Mouse (Mus musculus): ENCODE measurements around the gene Nav3.

Gene Nav3

DNA sequence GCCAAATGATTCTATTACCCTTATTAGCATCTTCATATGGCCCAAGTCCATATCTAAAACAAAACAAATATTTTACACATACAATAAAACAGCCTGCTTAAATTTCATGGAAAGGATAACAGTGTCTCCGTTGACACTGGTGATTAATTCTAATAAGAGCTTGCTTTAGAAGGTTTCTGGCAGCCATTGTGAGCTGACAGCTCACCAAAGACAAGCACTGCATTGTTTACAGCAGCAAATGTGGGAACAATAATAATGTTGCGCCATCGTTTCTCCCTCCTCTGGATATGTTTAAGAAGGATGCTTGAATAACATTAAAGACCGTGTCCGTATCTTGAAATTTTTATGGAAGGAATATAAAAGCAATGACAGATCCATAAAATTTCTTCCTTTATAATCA, 280.1 kb downstream of the Nav3 start:
- DNase-seq = peak; percentile 33

DNA sequence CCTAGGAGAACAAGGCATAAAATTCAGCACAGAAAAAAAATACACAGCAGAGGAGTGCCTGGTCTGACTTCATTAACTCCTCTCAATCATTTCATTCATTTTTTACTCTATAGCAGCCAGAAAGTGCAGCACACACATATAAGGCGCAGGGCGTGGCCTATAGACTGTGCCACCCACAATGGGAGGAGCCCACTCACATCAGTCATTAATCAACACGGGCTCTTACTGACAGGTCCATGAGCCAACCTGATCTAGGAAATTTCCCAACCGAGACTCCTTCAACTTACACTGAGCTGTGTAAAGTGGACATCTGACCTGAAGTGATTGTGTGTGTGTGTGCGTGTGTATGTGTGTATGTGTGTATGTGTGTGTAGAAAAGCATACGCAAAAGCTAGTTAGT, 286.6 kb downstream of the Nav3 start:
- no peak for DNase-seq

DNA sequence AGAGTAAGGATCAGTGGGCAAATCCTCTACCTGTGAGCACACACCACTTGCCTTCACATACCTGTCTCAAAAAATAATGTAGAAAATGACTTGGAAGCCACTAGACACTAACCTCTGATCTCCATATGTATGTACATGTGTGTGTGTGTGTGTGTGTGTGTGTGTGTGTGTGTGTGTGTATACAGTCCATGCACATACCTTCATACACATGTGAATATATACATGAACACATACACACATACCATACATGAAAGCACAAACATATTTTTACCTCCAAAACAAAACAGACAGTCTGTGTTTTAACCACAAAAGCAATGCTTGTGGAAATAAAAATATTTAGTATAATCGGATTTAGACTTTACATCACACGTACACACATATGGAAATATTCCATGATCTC, 287.1 kb downstream of the Nav3 start:
- no peak for DNase-seq

DNA sequence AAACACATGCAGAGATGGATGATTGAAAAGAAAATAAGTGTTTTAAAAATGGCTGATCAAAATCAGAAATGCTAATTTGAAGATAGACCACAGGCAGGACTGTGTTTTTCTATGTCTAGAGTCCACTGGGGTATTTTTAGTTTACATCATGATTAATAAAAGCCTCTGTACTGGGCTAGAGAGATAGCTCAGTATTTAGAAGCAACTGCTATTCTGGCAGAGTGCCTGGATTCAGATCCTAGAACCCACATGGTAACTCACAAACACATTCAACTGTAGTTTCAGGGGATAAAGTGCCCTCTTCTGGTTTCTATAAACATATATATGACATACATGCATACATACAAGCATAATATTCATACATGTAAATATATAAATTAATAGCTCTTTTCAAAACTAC, 293.4 kb downstream of the Nav3 start:
- DNase-seq = no peak

DNA sequence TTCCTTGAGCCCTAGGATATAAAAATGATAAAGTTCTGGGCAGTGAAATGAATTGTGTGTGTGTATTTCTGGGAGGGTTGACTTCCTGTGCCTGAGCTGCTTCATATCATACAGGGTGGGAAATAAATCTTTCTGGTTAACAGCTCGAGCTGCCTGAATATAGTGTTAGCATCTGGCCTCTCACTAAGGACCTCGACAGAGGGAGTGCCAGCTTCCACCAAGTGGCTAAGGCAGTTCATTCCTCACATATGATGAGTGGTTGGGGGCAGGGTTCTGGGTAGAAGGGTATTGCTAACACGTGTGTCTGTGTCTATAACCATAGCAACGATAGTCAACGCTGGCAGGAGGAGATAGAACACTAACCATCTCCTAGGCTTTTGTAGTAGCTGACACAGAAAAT, 295.1 kb downstream of the Nav3 start:
- no peak for DNase-seq

DNA sequence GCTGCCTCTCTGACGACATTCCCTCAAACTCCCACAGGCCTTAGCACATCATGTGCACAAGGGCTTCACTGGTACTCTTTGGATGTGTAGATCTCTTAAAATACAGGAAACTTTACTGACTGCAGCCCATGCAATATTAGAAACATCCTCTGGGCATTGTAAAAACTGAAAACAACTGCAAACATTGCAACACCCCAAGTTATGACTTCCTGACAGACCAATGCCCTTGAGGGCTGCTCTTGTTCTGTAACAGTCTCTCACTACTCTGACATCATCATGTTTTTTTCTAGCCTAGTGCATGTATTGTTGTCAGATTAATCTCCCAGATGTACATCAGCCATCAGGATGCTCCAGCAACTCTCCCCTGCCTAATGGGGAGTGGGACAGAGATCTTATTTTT, 296.5 kb downstream of the Nav3 start:
- DNase-seq = peak; percentile 24

DNA sequence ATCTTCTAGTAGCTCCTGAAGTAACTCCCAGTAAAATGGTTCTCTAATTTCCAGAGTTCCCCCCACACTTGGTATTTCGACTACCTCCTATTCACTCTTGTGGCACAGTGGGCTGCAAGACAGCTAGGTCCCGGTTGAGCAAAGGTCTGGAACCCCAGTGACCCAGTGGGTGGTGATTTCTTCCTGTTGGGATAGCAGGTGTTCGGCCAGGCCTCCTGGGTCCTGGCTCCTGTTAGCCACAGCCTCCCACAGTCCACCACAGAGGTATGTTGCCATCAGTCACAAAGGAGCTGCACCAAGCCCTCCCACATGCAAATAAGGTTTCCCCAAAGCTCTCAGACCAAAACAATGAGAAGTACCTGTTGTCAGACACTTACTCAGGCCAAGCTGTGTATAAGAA, 297.9 kb downstream of the Nav3 start:
- DNase-seq = no peak

DNA sequence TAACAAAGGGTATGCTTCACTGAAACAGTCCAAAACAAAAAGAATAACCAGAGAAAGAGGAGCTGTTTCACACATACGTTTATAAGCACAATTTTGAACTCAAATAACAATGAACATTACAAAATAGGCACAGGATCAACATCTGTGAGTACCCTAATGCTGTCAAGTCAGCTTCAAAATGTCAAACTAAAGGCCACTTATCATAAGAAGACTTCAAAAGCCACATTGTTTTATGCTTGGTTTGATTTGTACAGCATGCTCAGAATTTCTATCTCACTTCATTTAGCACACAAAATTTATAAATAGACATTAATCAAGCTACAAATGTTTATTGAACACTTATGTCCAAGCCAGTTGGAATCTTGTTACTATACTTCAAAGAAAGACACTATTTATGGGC, 299.6 kb downstream of the Nav3 start:
- DNase-seq = no peak

DNA sequence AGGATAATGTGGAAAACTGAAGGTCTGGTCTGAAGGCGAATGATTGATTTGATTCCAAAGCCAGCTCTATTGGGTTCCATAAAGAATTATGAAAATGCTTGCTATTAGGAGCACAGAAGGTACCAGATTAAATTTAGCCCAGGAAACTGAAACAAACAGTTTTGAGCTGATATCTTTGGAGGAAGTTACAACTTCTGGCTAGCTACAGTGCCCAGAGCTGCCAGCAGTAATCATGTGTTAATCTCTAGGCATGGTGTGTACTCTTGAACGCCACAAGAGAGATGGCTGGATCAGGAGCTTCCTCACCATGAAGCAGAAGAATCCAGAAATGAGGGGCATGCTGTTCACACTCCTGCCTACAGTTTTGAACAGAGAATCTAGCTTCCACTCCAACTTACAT, 300.5 kb downstream of the Nav3 start:
- no peak for DNase-seq

DNA sequence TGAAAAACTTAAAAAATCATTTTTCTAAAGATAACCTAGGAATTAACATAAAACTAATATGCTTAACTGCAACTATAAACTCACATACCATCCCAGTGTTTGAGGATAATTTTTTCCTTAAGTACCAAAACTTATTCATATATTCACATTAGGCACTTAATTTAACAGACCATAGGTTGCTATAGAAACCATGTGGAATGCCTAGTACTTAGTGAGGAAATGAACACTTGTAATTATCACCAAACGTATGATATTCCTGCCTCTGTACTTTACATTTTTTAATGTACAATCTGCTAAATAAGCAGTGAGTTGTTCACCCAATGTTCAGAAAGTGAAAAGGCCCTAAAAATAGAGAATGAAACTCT, 301.1 kb downstream of the Nav3 start:
- no peak for DNase-seq

DNA sequence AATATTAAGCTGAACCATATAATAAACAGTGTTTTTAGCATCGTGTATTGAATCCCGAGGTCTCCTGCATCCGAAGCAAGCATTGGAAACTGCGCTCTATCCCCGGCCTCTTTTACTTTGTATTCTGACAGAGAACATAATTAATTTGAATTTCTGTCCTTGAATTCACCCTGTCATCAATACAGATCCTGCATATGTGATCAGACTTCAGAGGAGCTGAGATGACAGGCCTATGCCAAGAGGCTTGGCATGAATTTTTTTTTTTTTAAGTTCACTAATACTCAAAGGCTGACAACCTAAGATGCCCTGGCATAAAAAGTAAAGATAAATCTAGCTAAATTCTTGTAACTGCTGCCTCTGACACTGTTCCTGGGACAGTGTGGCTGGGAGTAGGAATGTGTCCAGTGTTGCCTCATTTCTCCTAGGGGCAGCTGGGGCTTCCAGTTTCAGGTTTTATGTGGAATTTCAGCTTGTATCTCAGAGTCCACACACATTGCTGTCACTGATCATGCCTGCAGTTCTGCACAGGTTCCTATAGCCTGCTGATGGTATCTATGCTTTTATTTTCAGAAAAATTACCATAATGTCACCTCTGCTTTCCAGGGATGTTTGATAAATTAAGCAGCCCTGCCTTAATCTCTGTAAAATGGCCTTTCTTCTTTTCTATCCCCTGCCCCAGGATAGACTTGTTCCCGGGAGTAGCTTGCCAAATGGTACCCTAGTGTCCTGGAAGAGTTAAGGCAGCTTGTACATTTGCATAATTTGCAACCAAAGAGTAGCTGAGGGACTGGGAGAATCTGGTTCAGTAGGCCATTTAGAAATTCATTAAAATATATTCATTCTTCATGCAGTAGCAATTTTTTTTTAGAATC, 301.8 kb downstream of the Nav3 start:
- DNase-seq = no peak

DNA sequence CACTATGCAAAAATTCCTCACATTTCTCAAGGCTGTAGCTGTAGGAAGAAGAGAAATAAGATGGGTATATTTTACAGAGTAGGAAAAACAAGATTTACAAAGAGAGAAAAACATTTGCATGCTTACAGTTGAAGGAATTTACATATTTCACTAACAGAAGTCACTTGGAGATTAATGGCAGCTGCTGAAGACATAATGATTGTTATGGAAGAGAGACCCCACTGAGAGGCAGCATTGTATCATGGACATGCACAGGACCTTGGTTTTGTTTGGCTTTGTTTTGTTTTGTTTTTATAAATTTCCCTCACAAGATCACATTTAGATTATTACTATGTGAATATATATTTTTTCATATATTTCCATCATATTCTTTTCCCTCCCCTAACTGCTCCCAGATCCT, 335.4 kb downstream of the Nav3 start:
- no peak for DNase-seq

DNA sequence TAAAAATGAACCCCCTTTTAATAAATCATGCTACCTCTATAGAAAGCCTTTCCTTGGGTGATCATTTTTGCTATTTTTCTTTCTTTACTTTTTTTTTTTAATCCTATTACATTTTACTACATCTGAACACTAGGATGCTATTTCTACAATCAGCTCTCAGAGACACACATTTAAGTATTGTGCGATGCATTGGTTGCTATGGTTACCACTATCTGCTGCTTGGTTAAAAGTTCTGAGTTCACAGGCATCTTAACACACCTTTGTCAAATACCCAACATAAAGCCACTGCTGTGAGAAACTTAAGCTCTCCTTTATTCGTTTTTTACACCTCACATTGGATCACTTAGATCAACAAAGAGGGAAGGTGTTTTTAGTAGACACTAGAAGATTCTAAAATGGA, 338.7 kb downstream of the Nav3 start:
- no peak for DNase-seq

DNA sequence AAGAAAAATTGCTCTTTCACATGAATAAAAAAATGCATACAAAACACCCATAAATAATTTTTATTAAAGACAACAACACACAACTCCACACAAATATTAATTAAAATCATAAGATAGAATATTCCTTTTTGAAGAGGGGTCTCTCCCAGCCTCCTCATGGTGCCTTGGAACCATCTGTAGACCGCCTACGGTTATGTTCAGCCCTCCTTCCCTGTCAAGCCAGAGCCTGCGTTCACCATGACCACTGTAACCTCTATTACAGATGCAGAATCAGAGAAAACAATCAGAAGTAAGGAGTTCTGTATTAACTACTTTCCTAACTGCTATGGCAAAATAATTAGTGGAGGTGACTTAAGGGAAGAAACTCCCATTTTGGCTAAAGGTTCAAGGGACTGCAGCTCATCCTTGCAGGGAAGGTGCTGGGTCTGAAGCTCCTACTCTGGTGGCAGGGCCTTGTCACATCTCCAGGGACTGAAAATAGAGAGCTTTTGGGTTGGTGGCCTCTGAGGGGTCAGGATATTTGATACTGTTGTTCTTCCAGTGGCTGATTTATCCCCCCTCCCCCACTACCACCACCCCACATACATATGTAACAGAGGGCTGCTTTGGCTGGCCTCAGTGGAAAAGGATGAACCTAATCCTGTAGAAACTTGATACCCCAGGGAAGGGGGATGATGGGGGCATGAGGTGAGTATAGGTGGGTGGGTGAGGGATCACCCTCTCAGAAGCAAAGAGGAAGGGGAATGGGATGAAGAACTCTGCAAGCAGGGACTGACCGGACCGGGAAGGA, 343.1 kb downstream of the Nav3 start:
- no peak for DNase-seq

DNA sequence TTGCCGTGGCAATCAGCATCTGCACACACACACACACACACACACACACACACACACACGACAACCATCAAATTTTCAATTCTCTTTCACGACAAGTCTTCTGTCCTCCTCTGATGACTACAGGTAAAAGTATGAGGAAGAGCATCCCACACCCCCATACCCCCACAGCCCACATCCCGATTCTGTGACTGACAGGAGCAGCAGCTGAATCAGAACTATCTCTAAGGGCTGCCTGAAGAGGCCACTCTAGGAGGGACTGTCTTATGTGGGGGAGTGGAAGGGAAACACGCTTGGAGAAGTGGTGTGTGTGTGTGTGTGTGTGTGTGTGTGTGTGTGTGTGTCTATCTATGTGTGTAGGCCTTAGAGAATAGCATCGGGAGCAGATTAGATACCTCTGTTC, 352.7 kb downstream of the Nav3 start:
- DNase-seq = no peak

DNA sequence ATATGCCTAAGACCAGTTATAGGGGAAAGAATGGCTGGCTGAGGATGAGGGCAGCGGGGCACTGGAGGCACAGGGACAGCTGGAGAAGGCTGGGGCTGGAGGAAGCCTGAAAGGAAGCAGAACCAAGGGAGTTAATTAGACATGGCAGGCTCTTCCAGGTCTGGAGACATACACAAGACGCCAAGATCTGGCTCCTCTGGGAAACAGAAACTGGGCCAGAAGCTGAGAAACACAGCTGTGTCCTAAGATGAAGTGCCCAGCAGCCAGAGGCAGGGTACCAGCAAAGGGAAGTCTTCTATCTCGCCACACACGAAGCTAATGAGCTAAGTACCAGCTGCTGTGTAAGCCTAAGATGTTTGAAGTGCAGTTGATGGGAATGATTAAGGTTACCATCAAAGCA, 353.8 kb downstream of the Nav3 start:
- DNase-seq = peak; percentile 66

DNA sequence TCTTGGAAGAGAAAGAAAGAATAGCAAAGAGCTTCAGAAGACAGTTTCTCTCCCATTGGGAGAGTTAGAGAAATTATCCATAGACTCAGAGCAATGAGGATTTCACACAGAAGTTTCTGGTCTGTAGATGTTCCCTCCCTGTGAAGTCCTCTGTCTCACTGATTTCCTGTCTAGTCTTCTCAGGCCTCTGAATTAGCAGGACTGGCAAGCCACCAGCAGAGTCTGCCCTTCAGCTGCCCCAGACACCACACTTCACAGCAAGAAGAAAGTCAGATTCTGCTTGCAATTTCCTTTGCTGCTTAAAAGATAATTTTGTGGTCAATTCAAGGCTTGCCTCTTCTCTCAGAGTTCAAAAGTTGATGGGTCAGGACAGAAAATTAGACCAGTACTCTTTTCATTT, 361.6 kb downstream of the Nav3 start:
- DNase-seq = no peak

DNA sequence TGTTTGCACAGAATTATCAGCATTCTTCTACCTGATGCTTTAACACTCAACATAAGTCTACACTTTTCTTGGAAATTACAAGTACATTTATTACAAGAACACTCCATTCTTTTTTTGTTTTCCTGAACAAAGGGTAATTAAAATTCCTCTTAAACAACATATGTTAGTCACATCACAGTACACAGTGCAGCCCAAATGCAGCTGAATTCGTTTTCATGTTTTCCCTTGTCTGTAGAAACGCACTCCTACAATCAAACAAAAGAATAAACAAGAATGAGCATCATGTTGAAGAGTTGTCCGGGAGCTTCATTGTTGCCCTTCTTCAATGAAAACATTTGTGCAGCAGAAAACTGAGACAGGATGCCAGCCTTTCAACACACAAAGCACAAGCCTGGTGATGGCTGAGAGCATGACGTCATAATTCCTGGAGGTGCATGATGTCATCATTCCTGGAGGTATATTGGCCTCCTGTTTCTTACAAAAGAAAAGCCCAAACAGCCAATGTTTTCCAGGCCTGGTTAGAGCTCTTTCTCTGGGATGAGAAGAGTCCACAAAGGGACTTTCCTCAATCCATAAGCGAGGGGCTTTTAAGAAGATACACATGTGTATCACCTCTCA, 367.5 kb downstream of the Nav3 start:
- DNase-seq = peak; percentile 26

DNA sequence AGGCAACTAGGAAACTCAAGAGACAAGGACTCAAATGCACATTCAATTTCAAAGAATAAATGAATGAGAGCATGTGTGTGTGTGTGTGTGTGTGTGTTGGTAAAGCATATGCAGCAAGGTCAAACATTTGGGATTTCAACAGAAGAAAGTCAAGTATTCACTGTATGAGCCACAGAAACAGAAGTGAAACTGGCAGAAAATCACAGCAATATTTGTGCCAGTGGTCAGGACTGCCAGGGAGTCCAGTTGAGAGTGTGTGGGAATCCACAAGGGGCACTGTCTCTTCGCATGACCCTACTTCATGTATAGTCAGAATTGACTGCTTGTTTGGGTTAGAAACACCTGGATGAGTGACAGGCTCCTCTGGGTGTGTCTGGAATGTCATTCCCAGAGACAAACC, 370.1 kb downstream of the Nav3 start:
- DNase-seq = no peak

DNA sequence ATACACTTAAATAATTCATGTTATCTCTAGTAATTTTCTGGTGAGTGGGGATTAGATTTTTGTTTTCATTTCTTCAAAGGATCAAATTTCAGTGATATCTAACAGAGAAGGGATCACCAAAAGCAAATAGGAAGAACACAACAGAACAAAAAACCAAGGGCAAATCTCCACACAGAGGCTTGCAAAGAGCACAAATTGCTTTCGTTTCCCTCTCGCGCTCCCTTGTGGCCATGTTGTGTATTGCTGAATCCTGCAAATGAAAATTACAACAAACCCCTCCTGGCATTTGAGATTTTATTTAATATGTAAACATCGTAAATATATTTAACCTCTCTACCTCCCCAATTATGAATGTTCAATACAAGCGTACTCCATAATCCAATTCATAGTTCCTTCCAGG, 370.8 kb downstream of the Nav3 start:
- peak; percentile 74 for DNase-seq

DNA sequence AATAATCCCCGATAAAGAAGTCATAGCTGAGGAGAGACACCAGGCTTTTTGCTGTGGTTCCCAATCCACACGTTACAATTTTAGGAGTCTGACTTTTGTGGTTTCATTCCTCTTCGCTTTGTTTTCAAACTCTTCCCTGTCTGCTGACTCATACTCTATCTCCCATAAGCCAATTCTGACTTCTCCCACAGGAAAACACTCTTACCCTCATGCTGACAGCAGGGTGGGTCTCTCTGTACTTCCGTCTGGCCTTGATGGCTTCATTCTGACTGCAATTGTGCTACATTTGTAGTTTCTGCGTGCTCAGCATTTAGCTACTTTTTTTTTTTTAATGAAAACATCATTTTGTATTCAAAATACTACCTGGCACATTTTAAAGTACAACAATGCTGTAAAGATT, 379.4 kb downstream of the Nav3 start:
- no peak for DNase-seq

DNA sequence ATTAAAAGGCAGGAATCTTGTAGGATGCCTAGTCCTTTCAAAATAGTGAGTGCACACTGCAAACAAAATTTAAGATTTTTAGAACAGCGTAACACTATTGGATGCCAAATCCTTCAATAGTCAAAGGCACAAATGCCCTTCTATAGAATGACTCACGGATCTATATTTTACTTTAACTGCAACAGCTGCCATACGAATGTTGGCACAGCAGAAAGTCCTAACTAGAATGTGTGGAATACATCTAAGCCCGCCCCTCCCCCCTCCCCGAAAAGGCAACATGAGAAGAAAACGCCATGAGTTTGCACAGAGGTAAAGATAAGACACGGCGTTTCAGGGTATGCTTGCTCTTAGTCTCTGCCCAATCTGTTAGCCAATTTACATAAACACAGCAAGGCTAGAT, 383.6 kb downstream of the Nav3 start:
- DNase-seq = no peak

DNA sequence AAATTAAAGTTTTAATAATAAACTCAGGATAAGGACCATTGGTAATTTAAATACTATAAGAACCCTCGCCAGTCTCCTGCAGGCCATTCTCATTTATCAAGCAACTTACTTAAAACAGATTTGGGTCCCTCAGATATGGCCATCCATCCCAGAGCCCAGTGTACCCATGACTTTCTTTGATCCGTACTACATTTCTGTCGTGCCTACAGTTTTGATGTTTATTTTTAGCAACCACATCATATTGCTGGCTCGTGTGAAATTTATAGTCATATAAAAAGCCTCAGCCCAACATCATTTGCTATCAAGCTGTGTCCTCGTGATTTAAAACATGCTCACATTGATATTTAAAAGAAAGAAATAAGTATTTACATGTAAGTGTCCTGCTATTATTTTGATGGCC, 394.8 kb downstream of the Nav3 start:
- DNase-seq = no peak

DNA sequence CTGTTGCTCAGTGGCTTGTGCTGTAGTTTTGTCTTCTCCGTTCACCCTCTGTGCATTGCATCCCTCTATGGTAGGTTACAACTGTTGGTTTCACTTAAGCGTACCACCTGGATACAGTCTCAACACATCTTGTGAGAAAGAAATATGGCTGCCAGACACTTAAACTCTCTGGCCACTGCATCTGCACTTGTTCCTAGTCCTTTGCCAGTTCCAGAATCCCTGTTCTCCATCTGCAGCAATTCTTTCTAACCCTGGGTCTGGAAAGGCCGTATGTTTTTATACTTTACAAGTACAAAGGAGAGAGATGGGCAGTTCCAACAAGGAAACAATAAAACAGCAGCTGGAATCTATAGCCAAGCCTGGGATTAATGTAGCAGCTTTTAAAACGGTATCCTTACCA, 418.5 kb downstream of the Nav3 start:
- DNase-seq = no peak

All from retina, postnatal 1 day (tissue).